Mouse (Mus musculus) hindbrain, embryonic 15.5 days (tissue): ENCODE measurements at regions not wholly inside any gene's neighbourhood (a gene's known extent, or its start where the extent isn't known, plus 50 kb on each side); places are given as distances from the start of the nearest gene placed in this dataset.

ENCODE experiments used
- ATAC-seq: fragments of 200-750 bp; cut with Nextera tagmentation; 2 replicates; pipeline ENCODE4 v1.8.0; 2017; ENCODE audit warnings: low read depth, moderate number of reproducible peaks, moderate TSS enrichment; ENCODE audit not compliant: low FRiP score
- H3K27ac ChIP-seq: fragments of 300-500 bp; sonication (generic); replicated peaks from 2 replicates; pipeline ENCODE4 v1.5.1; 2015; ENCODE audit warnings: mild to moderate bottlenecking, inconsistent platforms
- H3K27me3 ChIP-seq: fragments of 300-500 bp; sonication (generic); 2 replicates; pipeline ENCODE4 v1.6.1; 2015; ENCODE audit warnings: control low read depth, inconsistent platforms
- H3K36me3 ChIP-seq: fragments of 300-500 bp; sonication (generic); 2 replicates; pipeline ENCODE4 v1.6.1; 2015; ENCODE audit warnings: control low read depth, inconsistent platforms
- H3K4me1 ChIP-seq: fragments of 300-500 bp; sonication (generic); replicated peaks from 2 replicates; pipeline ENCODE4 v1.6.1; 2015; ENCODE audit warnings: control low read depth, inconsistent platforms
- H3K4me2 ChIP-seq: fragments of 300-500 bp; sonication (generic); 2 replicates; pipeline ENCODE4 v1.6.1; 2015; ENCODE audit warnings: moderate library complexity, mild to moderate bottlenecking, inconsistent platforms
- H3K4me3 ChIP-seq: fragments of 300-500 bp; sonication (generic); 2 replicates; pipeline ENCODE4 v1.5.1; 2015; ENCODE audit warnings: mild to moderate bottlenecking, inconsistent platforms
- H3K9ac ChIP-seq: fragments of 300-500 bp; sonication (generic); 2 replicates; pipeline ENCODE4 v1.6.1; 2015; ENCODE audit warnings: inconsistent platforms
- H3K9me3 ChIP-seq: fragments of 300-500 bp; sonication (generic); 2 replicates; pipeline ENCODE4 v1.6.1; 2016; ENCODE audit warnings: control low read depth, inconsistent platforms
- WGBS: fragments of 180-500 bp; shearing (Covaris S2); methylation state at CpG from one replicate; pipeline ENCODE4 v1.1.7; 2015; 5-methylcytosine and 5-hydroxymethylcytosine counted together

GRCm38 (mm10) chr2:173463313-173463712 lies 59.1 kb upstream of the 1700021F07Rik start:
- no peak overlapping the region for H3K4me2 ChIP-seq
- no peaks in the 10 kb centered on the region for H3K27me3 ChIP-seq
- no peak overlapping the region for H3K27ac ChIP-seq
- no peak overlapping the region for H3K4me3 ChIP-seq
- WGBS, result 97% methylated on average over 9 of the region's 9 CpGs
- H3K9ac ChIP-seq, result no peak overlapping the region
- ATAC-seq, result no peak
- no peaks in the 10 kb centered on the region for H3K4me1 ChIP-seq
- H3K36me3 ChIP-seq, result no peaks in the 10 kb centered on the region
- peaks cover 7% of the 10 kb centered on the region; the same call in 1 of the 2 replicates for H3K9me3 ChIP-seq

- Histone ChIP-seq H3K27ac (no peak overlapping the region), H3K36me3 (no peaks in the 10 kb centered on the region), H3K4me1 (no peaks in the 10 kb centered on the region), H3K4me2 (no peak overlapping the region), H3K9me3 (peaks cover 7% of the 10 kb centered on the region; the same call in 1 of the 2 replicates), H3K27me3 (no peaks in the 10 kb centered on the region), H3K4me3 (no peak overlapping the region), H3K9ac (no peak overlapping the region)
- no peak for ATAC-seq
- WGBS, result 90% methylated on average over 2 of the region's 2 CpGs
Measured at GRCm38 (mm10) chr2:173464562-173464961, 57.8 kb upstream of the 1700021F07Rik start.

DNA sequence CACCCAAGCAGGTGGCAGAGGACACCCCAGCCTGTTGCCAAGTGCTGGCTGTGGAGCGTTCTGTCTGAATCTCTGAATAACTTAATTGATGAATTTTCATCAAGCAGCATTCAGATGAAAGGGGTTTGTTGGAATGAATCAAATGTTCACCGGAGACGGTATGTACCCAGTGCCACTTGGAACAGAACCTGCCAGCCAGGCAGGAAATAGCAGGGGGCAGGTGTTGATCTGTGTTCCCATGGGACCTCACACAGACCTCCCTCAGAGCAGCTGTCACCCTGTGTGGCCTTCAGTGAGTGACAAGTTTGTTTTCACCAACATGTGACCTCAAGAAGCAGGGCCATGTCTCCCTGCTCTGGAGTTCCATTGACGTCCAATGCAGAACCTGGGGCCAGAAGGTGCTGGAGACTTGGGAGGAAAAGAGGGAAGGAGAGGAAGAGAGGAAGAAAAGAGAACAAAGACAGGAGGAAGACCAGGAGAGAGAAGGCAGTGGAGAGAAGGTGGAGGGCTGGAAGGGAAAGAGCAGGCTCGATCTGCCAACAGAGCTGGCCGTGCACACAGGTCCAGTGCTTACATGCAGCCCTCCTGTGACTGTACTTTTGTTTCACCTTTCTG lies 57.3 kb upstream of the 1700021F07Rik start:
- H3K9me3 ChIP-seq, result peaks cover 5% of the 10 kb centered on the region; the same call in 1 of the 2 replicates
- 72% methylated on average over 6 of the region's 6 CpGs for WGBS

GRCm38 (mm10) chr2:173468136-173468535 lies 54.2 kb upstream of the 1700021F07Rik start:
- Histone ChIP-seq H3K9me3 (no peaks in the 10 kb centered on the region), H3K4me2 (no peak overlapping the region), H3K36me3 (no peaks in the 10 kb centered on the region), H3K4me3 (no peak overlapping the region), H3K4me1 (no peaks in the 10 kb centered on the region), H3K9ac (no peak overlapping the region), H3K27me3 (no peaks in the 10 kb centered on the region), H3K27ac (no peak overlapping the region)
- WGBS, result 90% methylated on average over 3 of the region's 3 CpGs
- ATAC-seq, result no peak

More for the DNA sequence above, 57.3 kb upstream of the 1700021F07Rik start:
- Histone ChIP-seq H3K27me3 (no peaks in the 10 kb centered on the region), H3K36me3 (no peaks in the 10 kb centered on the region), H3K27ac (no peak overlapping the region), H3K9ac (no peak overlapping the region), H3K4me2 (no peak overlapping the region), H3K4me1 (no peaks in the 10 kb centered on the region), H3K4me3 (no peak overlapping the region)
- no peak for ATAC-seq

- WGBS, result 79% methylated on average over 7 of the region's 7 CpGs
- H3K9ac ChIP-seq, result no peak overlapping the region
Measured at GRCm38 (mm10) chr2:173469756-173470155, 52.6 kb upstream of the 1700021F07Rik start.

More at GRCm38 (mm10) chr2:173469756-173470155, 52.6 kb upstream of the 1700021F07Rik start:
- no peak for ATAC-seq
- Histone ChIP-seq H3K27me3 (no peaks in the 10 kb centered on the region), H3K4me1 (no peaks in the 10 kb centered on the region), H3K36me3 (no peaks in the 10 kb centered on the region), H3K27ac (no peak overlapping the region), H3K4me2 (no peak overlapping the region), H3K4me3 (no peak overlapping the region), H3K9me3 (no peaks in the 10 kb centered on the region)
